Mouse (Mus musculus) spleen, postnatal 4 days (tissue): ENCODE results near the gene Slc26a1.
"Not testable (repeated sequence)": the region's sequence is repeated elsewhere in the genome, so short reads cannot be mapped to it uniquely, and the experiment has no call there.

ENCODE experiments used
- DNase-seq, 2 experiments: peaks; one replicate each; pipeline ENCODE4 v3.0.0; 2022; ENCODE audit warnings: low spot score in 2 of 2

Slc26a1 gene

DNA sequence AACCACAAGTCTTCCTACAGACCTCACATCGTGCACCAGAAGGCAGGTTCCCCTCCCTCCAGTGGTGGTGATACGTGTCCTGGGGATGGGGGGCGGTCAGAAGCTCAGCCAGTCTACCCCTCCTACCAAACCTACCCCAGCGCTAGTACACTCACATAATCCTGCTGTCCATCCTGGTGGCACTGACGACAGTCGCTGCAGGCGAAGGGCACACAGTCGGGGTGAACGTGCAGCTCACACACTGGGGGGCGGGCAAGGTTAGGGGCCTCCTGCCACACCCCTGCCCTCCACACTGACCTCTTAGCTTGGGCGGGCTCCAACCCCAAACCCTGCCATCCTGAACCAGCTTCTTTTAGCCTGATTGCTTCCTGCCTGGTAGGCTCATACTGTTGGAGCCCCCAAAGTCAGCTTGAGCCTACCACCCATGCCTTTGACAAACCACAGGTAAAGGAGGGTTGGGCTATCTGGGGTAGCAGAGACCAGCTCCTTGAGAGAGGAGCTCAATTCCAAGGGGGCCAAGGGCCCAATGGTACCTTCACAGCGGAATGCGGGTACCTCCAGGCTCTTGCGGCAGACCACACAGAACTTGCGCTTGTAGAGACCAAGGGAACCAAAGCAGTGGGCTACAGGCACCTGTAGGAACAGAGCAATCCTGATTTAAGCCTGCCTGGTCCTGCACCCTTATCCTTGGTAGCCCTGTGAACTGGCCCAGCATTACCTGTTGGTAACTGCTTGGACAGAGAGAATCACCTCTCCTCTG, 19.3 kb downstream of the Slc26a1 start:
- peak in 1 of 2 experiments; percentile 59 for DNase-seq

DNA sequence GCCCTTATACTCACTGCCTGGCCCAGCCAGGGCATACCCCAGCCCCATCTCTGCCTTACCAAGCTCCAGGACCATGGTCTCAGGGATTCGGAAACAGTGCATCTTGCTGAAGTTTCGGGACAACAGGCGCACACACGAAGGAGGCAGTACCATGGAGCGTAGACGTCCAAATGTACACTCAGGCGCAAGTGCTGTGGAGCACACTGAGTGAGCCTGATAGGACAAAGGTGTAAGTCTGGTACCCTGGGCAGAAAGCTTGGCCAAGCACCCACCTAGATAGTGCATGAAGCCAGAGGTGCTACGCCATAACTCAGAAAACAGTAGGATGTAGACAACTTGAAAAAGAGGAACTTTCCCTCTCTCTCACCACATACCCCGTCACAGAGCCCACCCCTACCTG, 20.0 kb downstream of the Slc26a1 start:
- DNase-seq, result no peak

DNA sequence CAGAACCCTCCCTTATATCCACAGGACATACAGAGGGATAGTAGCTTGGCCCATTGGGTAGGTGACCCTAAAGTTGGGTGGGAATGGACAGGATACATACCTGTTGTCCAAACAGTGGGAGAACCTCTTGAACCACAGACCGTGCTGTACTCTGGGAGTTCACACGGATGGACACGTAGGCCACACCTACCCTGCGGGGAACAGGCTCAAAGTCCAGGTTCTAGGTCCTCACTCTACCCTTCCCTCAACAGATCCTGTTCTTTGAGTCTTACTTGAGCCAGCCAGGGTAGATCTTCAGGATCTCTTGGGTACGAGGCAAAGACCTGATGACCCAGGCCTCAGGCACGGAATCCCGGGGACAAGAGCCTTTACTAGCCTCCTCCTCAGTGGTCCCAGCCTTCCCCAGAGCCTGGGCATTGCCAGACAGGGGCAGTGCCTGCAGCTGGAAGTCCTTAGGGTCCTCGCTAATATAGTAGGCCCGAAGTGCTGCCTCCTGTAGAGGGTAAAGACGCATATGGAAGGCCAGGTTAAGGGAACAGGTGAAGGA, 20.9 kb downstream of the Slc26a1 start:
- DNase-seq, result peak in 1 of 2 experiments; percentile 57

DNA sequence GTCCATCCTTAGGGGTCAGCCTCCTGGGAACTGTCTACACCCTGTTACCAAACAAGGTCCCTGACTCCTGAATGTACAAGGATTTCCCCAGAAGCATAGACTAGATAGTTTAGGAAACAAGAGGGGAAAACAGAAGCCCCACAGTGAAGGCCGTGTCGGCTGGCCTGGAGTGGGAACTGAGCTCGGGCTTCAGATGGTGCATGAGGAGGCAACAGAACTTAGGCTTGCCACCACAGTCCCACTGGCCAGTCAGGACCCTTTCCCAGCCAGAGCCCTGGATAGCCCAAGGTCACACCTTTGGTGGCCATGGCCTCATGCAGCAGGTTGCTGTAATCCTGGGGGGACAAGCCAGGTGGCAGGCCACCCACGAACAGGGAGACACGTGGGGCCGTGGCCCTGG, 22.0 kb downstream of the Slc26a1 start:
- DNase-seq, result peak in 1 of 2 experiments; percentile 59

DNA sequence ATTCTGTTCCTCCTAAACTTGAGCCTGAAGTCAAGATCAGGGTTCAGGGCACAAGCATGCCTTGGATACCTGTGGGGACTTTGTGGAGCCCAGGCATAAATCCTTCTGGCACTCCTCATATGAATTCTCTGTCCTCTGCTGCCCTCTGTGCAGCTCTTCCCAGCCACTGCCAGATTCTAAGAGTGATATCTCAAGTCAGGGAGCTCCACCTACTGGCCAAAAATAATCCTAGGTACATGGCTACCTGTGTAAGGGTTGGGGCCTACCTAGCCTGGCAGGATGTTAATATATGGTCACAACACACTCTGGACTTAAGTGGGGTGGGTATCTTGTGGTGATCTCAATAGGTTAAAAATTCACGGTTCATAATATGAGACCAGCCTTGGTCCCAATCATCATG, 23.5 kb downstream of the Slc26a1 start:
- peak; percentile 52 to 66 for DNase-seq

DNA sequence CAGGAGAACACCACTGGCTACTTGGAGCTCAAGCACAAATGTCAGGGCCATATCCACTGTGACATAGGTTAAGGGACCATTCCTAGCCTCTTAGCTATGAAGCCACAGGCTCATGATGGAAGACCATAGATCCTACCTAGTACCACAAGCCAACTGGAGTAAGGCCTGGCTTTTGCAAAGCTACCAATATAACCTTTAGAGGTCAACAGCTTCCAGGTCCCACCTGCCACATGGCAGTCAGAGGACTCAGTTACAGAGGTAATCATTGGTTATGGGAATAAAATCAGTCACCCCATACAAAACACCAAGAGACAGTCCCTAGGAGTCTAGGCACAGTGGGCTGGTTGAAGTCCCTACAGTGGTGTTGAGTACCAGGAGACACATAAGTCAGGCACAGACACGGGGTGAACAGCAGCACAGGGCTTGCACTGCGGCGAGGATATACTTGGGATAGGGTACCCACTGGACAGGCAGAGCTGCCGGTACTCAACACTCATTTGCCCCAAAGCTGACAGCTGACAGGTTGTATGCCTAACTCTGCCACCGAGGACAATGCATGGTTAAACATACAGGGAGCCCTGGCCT, 24.1 kb downstream of the Slc26a1 start:
- DNase-seq, result peak in 1 of 2 experiments; percentile 51

DNA sequence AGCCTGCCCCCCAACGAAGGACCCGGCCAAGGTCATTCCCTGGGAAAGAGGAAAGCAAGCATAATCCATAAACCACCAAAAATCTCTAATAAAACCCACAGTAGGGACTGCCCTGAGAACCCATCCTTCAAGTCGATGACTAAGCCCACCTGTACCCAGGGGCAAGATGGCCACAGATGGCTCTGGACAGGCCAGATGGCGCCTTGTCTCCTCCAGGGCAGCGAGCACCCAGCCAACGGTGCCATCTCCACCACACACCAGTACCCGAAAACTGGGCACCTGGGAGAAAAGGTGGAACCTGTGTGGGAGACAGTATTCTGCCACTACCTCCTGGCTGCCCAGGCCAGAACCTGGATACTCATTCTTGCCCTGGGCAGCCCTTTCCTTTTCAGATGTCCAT, 25.0 kb downstream of the Slc26a1 start:
- DNase-seq, result no peak

DNA sequence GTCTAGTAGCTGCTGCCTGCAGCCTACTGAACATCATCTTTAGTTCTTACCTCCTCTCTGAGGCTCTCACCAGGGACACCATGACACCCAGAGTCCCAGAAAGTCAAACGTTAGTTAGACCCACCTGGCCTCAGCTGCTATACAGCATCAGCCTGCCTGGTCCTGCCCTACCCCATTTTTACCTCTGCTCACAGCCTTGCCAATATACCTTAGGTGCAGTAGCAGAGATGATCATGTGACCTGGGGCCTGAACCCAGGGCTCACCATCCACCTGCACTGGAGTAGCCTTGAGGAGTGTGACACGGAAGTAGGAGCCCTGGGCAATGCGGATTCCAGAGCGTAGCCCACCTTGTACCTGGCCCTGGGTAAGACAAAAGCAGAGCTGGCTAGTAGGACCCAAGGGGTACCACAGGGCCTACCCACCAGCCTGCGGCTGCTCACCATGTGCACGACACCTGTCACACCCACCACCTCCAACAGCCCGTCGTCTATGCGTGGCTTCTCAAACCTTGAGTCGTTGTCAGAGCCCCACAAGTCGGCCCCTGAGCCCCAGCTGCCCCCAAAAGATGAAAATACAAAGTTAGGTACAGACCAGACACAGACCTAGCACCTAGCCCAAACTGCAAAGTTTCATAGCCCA, 26.3 kb downstream of the Slc26a1 start:
- DNase-seq, result no peak

DNA sequence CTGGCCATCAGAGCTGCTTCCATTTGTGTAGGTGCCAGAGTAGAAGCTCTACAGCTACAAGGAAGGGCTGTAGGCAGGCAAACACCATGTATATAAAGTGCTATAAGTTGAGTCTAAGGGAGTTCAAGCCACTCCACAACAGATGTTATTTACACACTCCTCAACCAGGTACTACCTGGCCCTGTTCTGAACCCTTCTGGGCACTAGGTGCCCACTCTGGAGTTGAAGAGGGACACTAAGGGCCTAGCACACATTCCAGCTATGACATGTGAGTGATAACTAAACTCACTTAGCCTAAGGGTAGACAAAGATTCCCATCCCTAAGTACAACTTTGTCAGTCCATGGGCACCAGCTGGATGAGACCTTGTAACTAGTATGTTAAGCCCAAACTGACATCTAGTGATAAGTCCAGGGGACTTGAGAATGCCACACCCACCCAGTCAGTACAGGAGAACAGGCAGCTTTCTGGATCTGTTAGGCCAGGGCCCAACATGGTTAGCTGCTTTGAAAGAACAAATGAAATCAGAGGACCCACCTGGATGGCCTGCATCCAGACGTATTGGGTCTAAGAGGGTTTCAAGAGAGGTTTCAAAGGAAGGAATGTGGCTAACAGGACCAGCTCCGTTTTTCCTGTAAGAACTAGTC, 27.4 kb downstream of the Slc26a1 start:
- DNase-seq, result no peak

DNA sequence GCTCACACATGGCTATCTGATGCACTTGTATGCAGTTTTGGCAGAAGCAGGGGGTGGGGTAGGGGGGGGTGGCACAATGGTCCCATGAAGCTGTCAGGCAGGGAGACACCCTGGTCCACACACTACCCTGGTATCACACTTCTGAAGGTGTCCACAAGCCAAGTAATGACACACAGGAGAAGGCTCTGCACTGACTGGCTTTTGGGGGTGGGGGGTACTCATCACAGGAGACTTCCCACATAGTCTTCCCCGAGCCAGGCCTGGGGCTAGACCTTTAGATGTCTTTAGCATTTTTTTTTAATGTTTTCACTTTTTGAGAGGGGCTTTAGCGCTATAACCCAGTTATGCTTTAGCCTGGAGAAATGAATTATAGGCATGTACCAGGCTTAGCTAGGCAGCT, 28.1 kb downstream of the Slc26a1 start:
- DNase-seq, result no peak

DNA sequence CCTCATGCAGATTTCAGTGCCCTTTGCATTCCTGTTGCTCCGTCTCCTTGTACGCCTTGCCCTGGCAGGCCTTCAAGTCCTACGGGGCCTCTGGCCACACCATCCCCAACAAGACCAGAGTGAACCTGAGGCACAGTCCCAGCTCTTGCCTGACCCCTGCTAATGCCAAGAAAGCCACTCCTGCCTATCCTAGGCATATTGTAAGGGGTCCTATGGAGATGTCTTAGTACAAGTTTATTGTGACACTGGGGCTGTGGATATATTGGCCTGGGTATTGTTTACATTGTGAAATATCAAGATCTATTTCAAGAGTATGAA, 29.1 kb downstream of the Slc26a1 start:
- DNase-seq, result no peak

DNA sequence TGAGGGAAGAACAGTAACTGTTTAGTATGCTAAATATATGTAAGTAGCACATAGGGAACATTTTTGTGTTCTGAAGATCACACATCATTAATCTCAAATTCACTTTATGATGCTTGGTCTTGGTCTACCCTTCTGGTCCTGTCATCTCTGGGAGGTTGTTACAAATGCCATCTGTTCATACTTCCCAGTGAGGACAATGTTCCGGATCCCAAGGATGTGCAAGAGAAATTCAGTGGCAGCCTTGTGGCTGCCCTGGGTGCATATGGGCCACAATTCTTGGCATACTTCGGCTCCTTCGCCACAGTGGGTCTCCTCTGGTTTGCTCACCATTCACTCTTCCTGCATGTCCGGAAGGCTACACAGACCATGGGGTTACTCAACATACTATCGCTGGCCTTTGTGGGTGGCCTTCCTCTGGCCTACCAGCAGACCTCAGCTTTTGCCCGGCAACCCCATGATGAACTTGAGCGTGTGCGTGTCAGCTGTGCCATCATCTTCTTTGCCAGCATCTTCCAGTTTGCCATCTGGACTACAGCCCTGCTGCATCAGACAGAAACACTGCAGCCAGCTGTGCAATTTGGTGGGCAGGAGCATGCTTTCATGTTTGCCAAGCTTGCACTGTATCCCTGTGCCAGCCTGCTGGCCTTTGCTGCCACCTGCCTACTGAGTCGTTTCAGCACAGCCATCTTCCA, 29.6 kb downstream of the Slc26a1 start:
- DNase-seq, result no peak

DNA sequence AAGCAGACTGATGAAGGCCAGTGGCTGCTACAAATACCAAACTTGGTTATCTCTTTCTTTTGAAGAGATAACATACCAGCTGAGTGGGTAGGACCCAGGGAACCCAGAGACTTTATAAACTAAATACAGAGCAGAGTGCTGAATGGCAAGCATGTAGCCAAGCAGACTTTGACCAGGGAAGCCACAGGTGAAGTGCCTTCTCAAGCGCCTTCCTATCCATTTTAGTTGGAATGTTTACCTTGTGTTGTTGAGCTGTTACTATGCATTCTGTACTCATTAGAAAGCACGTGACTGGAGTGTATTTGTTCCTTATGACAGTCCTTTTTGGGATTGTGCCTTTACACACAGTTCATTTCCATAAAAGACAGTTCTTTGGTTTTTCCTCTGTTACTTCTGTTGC, 31.7 kb downstream of the Slc26a1 start:
- DNase-seq, result no peak

DNA sequence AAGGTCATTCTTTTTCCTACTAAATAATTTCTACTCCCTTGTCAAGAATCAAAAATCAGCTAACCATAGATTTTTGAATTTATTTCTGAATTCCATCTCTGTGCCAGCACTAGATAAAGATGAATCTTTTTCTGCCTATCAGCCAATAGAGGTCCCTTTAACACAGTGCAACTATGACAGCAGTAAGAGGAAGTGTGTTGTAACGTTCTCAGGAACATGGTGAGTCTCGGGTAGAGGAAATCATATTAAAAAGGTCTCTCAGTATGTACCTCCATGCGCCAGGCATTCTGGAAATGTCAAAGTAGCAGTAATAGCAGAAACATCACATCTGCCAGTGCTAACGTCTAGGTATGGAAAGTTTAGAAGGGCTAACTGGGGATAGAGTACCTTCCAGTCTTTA, 39.2 kb downstream of the Slc26a1 start:
- no peak for DNase-seq

DNA sequence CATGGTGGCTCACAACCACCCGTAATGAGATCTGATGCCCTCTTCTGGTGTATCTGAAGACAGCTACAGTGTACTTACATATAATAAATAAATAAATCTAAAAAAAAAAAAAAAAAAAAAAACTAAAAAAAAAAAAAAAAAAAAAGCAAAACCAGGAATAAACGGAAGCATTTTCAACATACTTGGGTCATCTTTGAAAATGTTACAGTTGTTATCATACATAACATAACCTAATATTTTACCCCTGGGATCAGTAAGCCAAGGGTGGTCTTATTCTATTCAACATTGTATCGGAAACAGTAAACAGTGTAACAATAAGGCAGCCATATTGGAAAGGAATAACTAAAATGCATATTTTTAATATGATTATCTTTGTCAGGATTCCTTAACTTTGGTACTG, 41.3 kb downstream of the Slc26a1 start:
- DNase-seq, result not testable (repeated sequence)

DNA sequence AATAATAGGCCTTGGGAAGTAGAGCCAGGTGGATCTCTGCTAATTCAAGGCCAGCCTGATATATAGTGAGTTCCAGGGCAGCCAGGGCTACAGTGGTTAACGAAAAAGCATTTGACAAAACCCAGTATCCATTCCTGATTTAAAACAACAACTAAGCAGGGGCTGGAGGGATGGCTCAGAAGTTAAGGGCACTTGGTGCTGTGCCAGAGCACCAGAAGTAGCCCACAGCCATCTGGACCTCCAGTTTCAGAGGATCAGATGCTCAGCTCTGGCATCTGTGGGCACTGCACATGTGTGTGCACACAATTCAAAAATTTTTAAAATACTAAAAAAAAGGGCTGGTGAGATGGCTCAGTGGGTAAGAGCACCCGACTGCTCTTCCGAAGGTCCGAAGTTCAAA, 41.7 kb downstream of the Slc26a1 start:
- DNase-seq, result no peak

DNA sequence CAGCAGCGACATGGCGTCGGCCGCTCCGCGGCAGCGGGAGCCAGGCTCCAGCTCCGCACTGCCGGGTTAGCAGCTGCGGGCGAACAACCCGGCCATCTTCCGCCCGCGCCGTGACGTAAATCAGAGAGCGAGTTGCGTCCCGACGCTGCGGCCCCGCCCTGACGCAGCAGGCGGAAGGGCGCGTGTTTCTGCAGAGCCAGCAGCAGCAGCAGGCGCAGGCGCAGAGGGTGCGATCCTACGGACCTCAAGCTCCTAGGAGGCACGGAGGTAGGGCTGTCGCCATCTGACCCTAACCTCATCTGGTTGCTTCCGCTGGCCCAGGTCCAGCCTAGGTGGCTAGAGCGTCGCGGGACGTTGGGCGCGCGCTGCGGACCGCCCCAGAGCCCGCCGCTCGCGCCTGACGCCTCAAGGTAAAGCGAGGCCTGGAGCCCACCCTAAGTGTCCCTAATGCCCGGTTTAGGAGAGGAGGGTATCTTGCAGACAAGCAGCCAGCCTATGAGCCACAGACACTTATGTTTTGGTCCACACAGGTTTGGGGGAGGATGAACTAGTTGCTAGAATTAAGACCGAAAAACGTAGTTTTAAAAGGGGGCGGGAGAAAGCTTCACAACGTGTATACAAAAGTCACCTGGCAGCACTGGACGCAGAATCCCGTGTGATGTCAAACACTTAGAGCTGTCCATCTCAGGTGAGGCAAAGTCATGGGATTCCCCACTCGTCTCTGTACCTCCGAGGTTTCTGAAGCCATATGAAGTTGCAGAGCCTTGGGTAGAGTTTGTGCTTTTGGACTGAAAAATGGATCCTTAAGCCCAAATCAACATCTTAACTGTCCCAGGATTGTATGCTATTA, 45.5 kb downstream of the Slc26a1 start, which contains the start of the genes Gak and Tmem175:
TSS of gene Gak (minus strand) at position 122 of the 850 bp plus-strand sequence.
TSS of gene Tmem175 (plus strand) at position 137 of the 850 bp plus-strand sequence.
- DNase-seq, result peak; percentile 88 to 95

DNA sequence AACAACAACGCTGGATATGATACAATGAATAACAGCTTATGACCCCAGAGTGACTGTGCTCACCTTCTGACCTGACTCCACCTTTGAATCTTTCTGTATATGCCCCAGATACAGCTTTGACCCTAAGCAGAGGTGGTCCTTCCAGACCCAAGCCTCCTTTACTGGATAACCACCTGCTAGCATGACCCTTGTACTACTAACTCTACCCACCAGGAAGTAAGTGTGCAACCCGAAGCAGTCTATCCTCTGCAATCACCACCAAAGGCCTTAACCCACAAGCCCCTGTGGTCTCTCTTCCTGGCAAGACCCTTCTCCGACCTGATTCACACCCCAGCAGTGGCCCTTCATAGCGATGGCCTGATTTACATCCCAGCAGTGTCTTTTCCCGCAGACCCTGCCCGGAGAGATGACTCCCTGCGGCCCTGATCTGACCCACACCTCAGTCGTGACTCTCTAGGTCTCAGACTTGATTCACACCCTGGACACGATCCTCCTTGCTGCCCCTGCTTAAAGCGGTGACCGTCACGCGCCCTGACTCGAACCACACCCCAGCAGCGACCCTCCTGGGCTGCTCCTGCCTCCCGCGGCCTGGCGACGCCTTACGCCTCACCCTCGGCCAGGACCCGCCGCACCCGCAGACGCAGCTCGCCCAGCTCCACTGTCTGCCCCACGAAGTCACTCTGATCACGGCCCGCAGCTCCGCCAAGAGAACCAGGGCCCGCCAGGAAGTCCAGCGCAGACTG, 46.3 kb downstream of the Slc26a1 start:
- DNase-seq, result no peak

DNA sequence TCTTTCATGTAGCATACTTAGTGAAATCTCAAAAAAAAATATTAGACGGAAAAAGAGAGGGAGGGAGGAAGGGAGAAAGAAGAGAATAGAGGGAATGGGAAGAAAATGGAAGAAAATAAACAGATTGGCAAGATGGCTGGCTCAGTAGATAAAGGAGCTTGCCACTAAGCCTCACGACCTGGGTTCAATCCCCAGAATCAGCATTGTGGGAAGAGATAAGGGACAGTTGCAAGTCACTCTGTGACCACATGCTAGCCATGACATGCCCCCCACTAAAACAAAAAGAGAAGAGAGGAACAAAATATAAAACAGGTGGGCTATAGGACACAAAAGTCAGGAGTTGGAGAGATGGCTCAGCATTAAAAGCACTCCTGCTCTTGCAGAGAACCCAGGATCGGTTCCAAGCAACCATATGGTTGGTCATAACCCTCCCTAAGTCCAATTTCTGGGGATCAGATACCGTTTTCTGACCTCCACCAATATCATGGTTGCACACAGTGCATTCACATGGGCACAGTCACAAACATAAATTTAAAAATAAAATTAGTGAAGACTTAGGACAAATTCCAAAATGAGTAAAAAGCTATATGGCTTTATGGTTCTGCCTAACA, 49.2 kb downstream of the Slc26a1 start:
- no peak for DNase-seq

DNA sequence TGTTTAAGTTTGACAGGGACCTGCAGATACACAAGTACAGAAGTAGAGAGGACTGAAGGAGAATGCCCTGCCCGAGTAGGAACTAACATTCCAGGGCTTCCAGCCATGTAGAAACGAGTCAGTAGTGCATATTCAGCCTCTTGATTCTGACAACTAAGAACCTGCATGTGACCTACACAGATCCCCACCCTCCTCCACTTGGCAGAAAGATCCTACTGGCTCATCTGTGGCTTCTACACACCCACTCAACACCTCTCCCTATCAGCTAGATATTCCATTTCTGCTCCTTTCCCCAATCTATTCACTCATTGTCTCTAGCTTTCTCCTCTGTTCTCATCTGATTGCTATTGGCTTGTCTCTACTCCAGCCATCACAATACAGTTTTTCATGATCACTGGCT, 53.5 kb downstream of the Slc26a1 start:
- DNase-seq, result no peak
